Mouse (Mus musculus): ENCODE results near the gene Fus.

The Fus gene

GRCm38 (mm10) chr7:127946470-127947023 is 20.7 kb upstream of the Fus start, which contains the start of gene Prss36:
Prss36 (minus strand) TSS chr7:127946725.
- DNase-seq = no peak

- no peak for DNase-seq
Observed at GRCm38 (mm10) chr7:127952864-127953581, 14.2 kb upstream of the Fus start.

- DNase-seq = peak; percentile 40 to 48
Observed at GRCm38 (mm10) chr7:127959364-127959763, 7.9 kb upstream of the Fus start.

- peak; percentile 15 for DNase-seq
Observed at GRCm38 (mm10) chr7:127966371-127966918, 812 bp upstream of the Fus start.

GRCm38 (mm10) chr7:127967922-127968828 is 918 bp downstream of the Fus start:
- peak; percentile 70 to 75 for DNase-seq

- no peak for DNase-seq
Observed at GRCm38 (mm10) chr7:127974413-127974930, 7.2 kb downstream of the Fus start.

- no peak for DNase-seq
Observed at GRCm38 (mm10) chr7:127978856-127979255, 11.6 kb downstream of the Fus start.

- DNase-seq = no peak
Observed at GRCm38 (mm10) chr7:127980606-127981005, 13.3 kb downstream of the Fus start.

- no peak for DNase-seq
Observed at GRCm38 (mm10) chr7:127988904-127989303, 21.6 kb downstream of the Fus start.

- DNase-seq = peak; percentile 52 to 81
Observed at GRCm38 (mm10) chr7:127991643-127992487, 24.6 kb downstream of the Fus start.

GRCm38 (mm10) chr7:127992488-127993340 is 25.5 kb downstream of the Fus start:
- DNase-seq = no peak

GRCm38 (mm10) chr7:127993341-127993977 is 26.2 kb downstream of the Fus start, which contains the start of gene Pycard:
Pycard (minus strand) TSS chr7:127993867.
- peak; percentile 57 to 60 for DNase-seq

- no peak for DNase-seq
Observed at GRCm38 (mm10) chr7:127999436-127999835, 32.2 kb downstream of the Fus start.

- no peak for DNase-seq
Observed at GRCm38 (mm10) chr7:128000068-128000950, 33.1 kb downstream of the Fus start.

GRCm38 (mm10) chr7:128003098-128003497 is 35.8 kb downstream of the Fus start:
- no peak for DNase-seq

GRCm38 (mm10) chr7:128003688-128004087 is 36.4 kb downstream of the Fus start, which contains the start of gene Trim72:
Trim72 (plus strand) TSS chr7:128003949.
- no peak for DNase-seq

- no peak for DNase-seq
Observed at GRCm38 (mm10) chr7:128004150-128004486, 36.9 kb downstream of the Fus start.

GRCm38 (mm10) chr7:128004487-128005362 is 37.5 kb downstream of the Fus start:
- DNase-seq = peak; percentile 77 to 85
